Mouse (Mus musculus) thymus, postnatal 36 days (tissue): Measurements from ENCODE around the gene Ccdc151.
A peak's percentile ranks its signal among the peaks of the same experiment; 100 is the strongest.

Experiments used
- DNase-seq, 2 experiments: peaks; one replicate each; pipeline ENCODE4 v3.0.0; 2022; ENCODE audit warnings: mixed read lengths in 2 of 2

The Ccdc151 gene

GRCm38 (mm10) chr9:22002194-22003162, at the start of gene Ccdc151, which contains the start of gene Prkcsh:
Gene Ccdc151, minus strand, starts transcription at chr9:22002634.
Gene Prkcsh, plus strand, starts transcription at chr9:22002806.
- DNase-seq: peak; percentile 97 to 99

- DNase-seq: peak; percentile 55 to 64
Measured at GRCm38 (mm10) chr9:22051958-22052254, 49.5 kb upstream of the Ccdc151 start, which contains the start of gene Elavl3. Gene Elavl3, minus strand, starts transcription at chr9:22052023.

GRCm38 (mm10) chr9:22051161-22051957, 48.9 kb upstream of the Ccdc151 start:
- DNase-seq: peak; percentile 13 to 32

- DNase-seq: peak; percentile 27 to 56
Measured at GRCm38 (mm10) chr9:22050351-22050889, 48.0 kb upstream of the Ccdc151 start.

- no peak for DNase-seq
Measured at GRCm38 (mm10) chr9:22049721-22050270, 47.4 kb upstream of the Ccdc151 start.

GRCm38 (mm10) chr9:22049315-22049714, 46.9 kb upstream of the Ccdc151 start:
- no peak for DNase-seq

GRCm38 (mm10) chr9:22047329-22047728, 44.9 kb upstream of the Ccdc151 start:
- no peak for DNase-seq

GRCm38 (mm10) chr9:22041832-22042231, 39.4 kb upstream of the Ccdc151 start:
- DNase-seq: no peak

GRCm38 (mm10) chr9:22037826-22038225, 35.4 kb upstream of the Ccdc151 start:
- DNase-seq: no peak

GRCm38 (mm10) chr9:22035300-22036044, 33.0 kb upstream of the Ccdc151 start:
- no peak for DNase-seq

GRCm38 (mm10) chr9:22030386-22030785, 28.0 kb upstream of the Ccdc151 start:
- DNase-seq: no peak

- no peak for DNase-seq
Measured at GRCm38 (mm10) chr9:22028467-22028866, 26.0 kb upstream of the Ccdc151 start.

GRCm38 (mm10) chr9:22024592-22024991, 22.2 kb upstream of the Ccdc151 start:
- no peak for DNase-seq

- no peak for DNase-seq
Measured at GRCm38 (mm10) chr9:22017208-22017825, 14.9 kb upstream of the Ccdc151 start.

GRCm38 (mm10) chr9:22016245-22016644, 13.8 kb upstream of the Ccdc151 start:
- no peak for DNase-seq

- DNase-seq: no peak
Measured at GRCm38 (mm10) chr9:22012731-22013130, 10.3 kb upstream of the Ccdc151 start.

GRCm38 (mm10) chr9:22011055-22011454, 8.6 kb upstream of the Ccdc151 start:
- DNase-seq: no peak

GRCm38 (mm10) chr9:22004546-22004945, 2.1 kb upstream of the Ccdc151 start:
- no peak for DNase-seq

GRCm38 (mm10) chr9:22003163-22003554, 725 bp upstream of the Ccdc151 start:
- peak in 1 of 2 experiments; percentile 64 for DNase-seq

GRCm38 (mm10) chr9:22001633-22002032, 801 bp downstream of the Ccdc151 start:
- no peak for DNase-seq

GRCm38 (mm10) chr9:22000296-22000695, 2.1 kb downstream of the Ccdc151 start:
- no peak for DNase-seq
